Mouse (Mus musculus) adrenal gland (tissue): Measurements from ENCODE around the gene Dact1.

Experiments
- intact Hi-C: fragments of 180-260 bp; cut with DNase I; formaldehyde crosslinking; loops from one replicate; pipeline ENCODE4 v1.15.1; 2025
- long read RNA-seq, 2 experiments: library from polyadenylated mRNA; unstranded; transcript quantifications; one replicate each; pipeline ENCODE4 v2.0.0; 2020; ENCODE audit warnings: borderline replicate concordance in 1 of 2; ENCODE audit not compliant: insufficient replicate concordance in 1 of 2

The Dact1 gene
- long read RNA-seq, experiment 1, partial matches to known transcripts = 1 of 1 reads
- long read RNA-seq, experiment 1, other reads (novel, unspliced or antisense) = 0 of 1 reads
- long read RNA-seq, experiment 2, partial matches to known transcripts = 0 of 5 reads
- long read RNA-seq, experiment 2, other reads (novel, unspliced or antisense) = 3 of 5 reads

- intact Hi-C loops = loop anchor here (2.0 to 10.0 kb wide), 4 partner anchors 138 to 399 kb away; no protein-coding TSS in a partner anchor
Measured at GRCm38 (mm10) chr12:71309581-71310067, at the start of gene Dact1. Dact1 (plus strand) TSS chr12:71309884.

- intact Hi-C loops = no loop called here
Measured at GRCm38 (mm10) chr12:71264211-71264610, 45.5 kb upstream of the Dact1 start.

DNA sequence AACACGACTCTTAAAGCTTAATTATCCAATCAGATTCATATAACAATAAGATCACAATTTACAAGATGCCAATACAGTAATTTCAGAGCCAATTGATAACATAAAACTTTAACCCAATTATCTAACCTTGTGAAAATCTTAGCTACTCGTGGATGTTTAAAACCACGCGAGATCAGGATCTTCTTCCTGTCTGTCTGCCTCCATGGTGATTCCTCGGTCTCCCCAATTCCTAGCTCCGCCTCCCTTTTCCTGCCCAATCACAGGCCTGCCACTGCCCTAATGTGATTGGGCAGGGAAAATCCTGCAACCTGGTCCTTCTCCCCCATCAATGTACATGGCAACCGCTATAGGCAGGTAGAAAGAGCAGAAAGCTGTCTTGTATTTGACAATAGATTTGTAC lies 40.3 kb upstream of the Dact1 start:
- intact Hi-C loops = no loop called here

- intact Hi-C loops = no loop called here
Measured at GRCm38 (mm10) chr12:71271131-71271530, 38.6 kb upstream of the Dact1 start.

DNA sequence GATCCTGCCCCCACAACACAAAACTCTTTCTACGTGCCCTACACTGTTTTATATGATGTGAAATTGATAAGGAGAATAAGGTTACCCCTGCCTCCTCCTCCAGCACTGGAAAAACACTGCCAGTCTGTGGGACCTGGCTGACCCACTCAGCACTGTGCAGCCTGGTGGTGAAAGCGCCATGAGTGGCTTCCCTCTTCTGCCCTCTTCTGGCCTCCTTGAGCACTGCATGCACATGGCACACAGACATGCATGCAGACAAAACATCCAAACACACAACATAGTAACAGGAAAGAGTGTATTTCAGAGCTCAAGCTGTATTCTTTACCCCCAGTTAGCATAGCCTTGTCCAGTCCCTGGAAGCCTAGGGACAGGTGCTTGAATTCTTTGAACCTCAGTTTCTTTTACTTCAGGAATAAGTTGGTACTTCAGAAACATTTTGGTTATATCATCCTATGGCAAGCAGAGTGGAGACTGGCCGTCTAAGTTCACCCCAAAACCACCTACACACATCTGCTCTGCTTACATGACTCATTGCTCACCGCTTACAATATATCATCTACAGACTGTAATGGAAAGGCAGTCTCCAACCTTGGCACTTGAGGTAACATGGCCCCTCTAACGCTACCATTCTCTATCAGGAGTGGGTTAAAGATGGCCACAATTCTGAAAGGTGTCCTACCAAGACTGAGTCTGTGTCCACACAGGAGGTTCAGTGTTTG lies 35.0 kb upstream of the Dact1 start:
- intact Hi-C loops = no loop called here

DNA sequence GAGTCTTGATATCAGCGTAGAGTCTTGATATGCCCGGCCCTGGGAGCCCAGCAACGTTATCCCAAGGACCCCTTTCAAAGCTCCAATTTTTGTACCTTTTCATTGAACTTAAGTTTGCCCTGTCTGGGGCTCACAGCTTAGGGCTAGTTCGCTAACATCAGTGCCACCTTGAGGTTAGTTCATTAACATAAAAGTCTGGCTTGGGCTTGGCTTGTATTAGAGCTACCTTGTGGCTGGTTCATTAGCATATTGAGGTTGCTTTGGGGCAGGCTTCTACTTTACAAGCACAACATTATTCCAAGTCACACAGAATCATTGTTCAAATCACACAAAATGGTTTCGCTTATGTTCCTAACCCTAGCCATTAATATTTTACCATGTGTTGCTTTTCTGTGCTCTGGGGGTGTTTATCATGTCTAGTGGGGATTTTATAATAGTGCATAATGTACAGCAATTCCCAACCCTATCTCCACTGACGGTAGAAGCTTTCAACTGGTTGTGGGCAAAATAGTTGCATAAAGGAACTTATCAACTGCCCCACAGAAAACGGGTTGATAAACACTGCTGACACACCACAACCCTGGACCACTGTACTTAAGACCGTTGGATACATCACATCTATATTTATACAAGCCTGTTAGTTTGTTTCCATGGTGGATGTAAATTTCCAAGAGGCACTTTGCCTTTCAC lies 33.6 kb upstream of the Dact1 start:
- intact Hi-C loops = no loop called here

GRCm38 (mm10) chr12:71279521-71280262 lies 30.0 kb upstream of the Dact1 start:
- intact Hi-C loops = no loop called here

- intact Hi-C loops = no loop called here
Measured at GRCm38 (mm10) chr12:71281201-71281768, 28.4 kb upstream of the Dact1 start.

- intact Hi-C loops = no loop called here
Measured at GRCm38 (mm10) chr12:71285399-71285798, 24.3 kb upstream of the Dact1 start.

DNA sequence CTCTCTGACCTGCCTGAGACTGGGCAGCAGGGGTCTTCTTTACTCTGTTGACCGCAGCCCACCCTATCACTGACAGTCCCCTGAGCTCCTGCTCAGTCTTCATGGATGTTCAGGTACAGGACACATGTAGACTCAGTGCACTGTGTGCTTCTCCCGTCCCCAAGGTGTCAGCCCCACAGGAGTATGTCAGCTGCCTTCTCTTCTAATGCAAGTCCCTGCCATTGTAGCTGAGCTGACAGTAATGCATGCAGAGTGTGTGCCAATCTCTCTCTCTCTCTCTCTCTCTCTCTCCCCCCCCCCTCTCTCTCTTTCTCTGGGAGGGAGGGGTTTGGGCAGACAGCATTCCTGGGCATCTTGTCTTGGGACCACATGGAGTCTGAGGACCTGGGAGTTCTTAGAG lies 19.2 kb upstream of the Dact1 start:
- intact Hi-C loops = no loop called here

- intact Hi-C loops = no loop called here
Measured at GRCm38 (mm10) chr12:71293960-71294942, 15.4 kb upstream of the Dact1 start.

- intact Hi-C loops = no loop called here
Measured at GRCm38 (mm10) chr12:71296849-71297535, 12.7 kb upstream of the Dact1 start.

- intact Hi-C loops = loop anchor here (2.0 to 10.0 kb wide), 4 partner anchors 137 to 399 kb away; no protein-coding TSS in a partner anchor
Measured at GRCm38 (mm10) chr12:71310068-71310931, 616 bp downstream of the Dact1 start.

- intact Hi-C loops = loop anchor here (2.0 to 10.0 kb wide), 4 partner anchors 136 to 397 kb away; no protein-coding TSS in a partner anchor
Measured at GRCm38 (mm10) chr12:71311237-71311887, 1.7 kb downstream of the Dact1 start.

DNA sequence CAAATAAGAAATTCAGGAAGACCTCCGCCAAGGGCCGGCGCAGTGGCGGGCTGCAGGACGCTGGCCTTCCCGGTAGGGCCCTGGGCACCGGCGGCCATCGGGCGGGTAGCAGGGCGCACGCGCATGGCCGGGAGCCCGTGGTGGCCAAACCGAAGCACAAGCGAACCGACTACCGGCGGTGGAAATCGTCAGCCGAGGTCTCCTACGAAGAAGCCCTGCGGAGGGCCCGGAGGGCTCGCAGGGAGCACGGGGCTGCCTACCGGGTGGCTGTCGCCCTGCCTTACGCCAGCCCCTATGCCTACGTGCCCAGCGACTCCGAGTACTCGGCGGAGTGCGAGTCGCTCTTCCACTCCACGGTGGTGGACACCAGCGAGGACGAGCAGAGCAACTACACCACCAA lies 8.6 kb downstream of the Dact1 start:
- intact Hi-C loops = loop anchor here (10.0 kb wide), 1 partner anchor 257 kb away; no protein-coding TSS in a partner anchor

DNA sequence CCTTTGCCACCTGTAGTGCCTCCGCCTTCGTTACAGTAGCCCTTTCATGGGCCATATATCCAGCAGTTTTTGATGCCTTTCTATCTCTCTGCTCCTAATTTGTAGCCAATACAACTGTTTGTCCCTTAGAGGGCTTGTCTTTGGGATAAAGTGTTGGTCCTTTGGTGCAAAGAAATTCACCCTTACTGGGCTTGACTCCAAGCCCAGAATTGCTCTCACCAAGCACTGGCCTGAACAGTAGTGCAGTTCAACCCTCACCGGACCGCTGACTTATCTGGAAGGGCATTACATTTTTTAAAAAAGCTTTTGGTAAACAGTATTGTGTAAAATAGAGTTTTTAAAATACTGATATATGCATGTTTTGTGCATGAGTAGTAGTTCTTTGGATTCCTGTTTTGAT lies 9.9 kb downstream of the Dact1 start:
- intact Hi-C loops = loop anchor here (10.0 kb wide), 1 partner anchor 255 kb away; no protein-coding TSS in a partner anchor

GRCm38 (mm10) chr12:71332646-71333045 lies 23.0 kb downstream of the Dact1 start:
- intact Hi-C loops = no loop called here

DNA sequence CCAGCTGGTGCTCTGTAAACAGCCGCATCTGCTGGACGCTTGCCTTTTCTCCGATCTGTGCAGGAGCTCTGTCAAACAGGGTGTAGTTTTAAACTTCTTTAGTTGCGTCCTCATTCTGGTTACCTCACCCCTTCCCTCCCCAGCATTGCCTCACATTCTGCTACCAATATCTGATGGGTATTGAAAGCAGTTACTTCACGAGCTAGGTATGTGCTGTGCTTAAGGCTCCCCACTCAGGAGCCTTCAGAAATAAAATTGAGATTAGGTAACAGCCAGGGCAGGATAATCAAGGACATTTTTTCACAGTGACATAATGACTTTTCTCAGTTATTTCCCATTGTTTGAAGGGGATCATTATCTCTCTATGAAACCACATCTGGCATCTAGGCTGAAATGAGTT lies 23.9 kb downstream of the Dact1 start:
- intact Hi-C loops = no loop called here
